16 mouse cellular contexts compared by ENCODE assay signal in genomic region chr17:83963561-83963960, GRCm38 (mm10).
DNase-seq lines count a peak whose midpoint lies in the region; ATAC-seq and TF ChIP-seq lines count a peak whose summit lies in the region.
"Had no signal": no experiment of that assay in that cellular context is flagged by ENCODE, and none has a peak within 500 bp of the region (broad histone marks: within the 10 kb centered on the region; RNA-seq: fewer than 3 reads in every experiment).

No protein-coding gene starts in this region.

- H3K9me3 ChIP-seq in heart, embryonic 10.5 days = 0 out of 2 replicates have a peak, but pooled peaks cover 4% of the 10 kb centered on the region
- H3K9me3 ChIP-seq in embryonic facial prominence, embryonic 12.5 days = no peaks in the 10 kb centered on the region
- H3K9me3 ChIP-seq in limb, embryonic 14.5 days (ENCODE audit: control insufficient read depth, low read length) = no peaks in the 10 kb centered on the region

- no peaks in the 10 kb centered on the region for H3K36me3 ChIP-seq in heart, embryonic 10.5 days
- no peaks in the 10 kb centered on the region for H3K36me3 ChIP-seq in heart, adult 2 months (ENCODE audit: control insufficient read depth, insufficient read depth, low read length)
- no peaks in the 10 kb centered on the region for H3K36me3 ChIP-seq in embryonic facial prominence, embryonic 12.5 days
- no peaks in the 10 kb centered on the region for H3K36me3 ChIP-seq in limb, embryonic 14.5 days (ENCODE audit: control insufficient read depth, insufficient read depth, low read length)

- intact Hi-C loops in heart, adult 2 months (cut with DNase I) = loop anchor here (5.0 kb wide), 1 partner anchor 101 kb away; no protein-coding TSS in a partner anchor

- peak overlapping the region; percentile 78 for H3K27ac ChIP-seq in heart, embryonic 10.5 days
- no peak overlapping the region for H3K27ac ChIP-seq in heart, adult 2 months
- peak overlapping the region; percentile 36; the same call in 1 of the 2 replicates for H3K27ac ChIP-seq in embryonic facial prominence, embryonic 12.5 days
- peak overlapping the region; percentile 92 for H3K27ac ChIP-seq in limb, embryonic 14.5 days (replicated peaks; ENCODE audit: low read depth, low read length)

- TF ChIP-seq CTCF in heart, adult 2 months (IDR thresholded peaks at IDR 0.05) = no peak

- H3K79me2 ChIP-seq in heart, adult 2 months (replicated peaks; ENCODE audit: control insufficient read depth, insufficient read depth, low read length) = no peaks in the 10 kb centered on the region

- TF ChIP-seq EP300 in heart, adult 2 months (IDR thresholded peaks at IDR 0.05; ENCODE audit: insufficient read depth, low read depth, low read length) = no peak

- H3K4me2 ChIP-seq in embryonic facial prominence, embryonic 12.5 days (replicated peaks) = no peak overlapping the region
- no peak overlapping the region for H3K4me2 ChIP-seq in limb, embryonic 14.5 days (replicated peaks; ENCODE audit: low read depth, low read length, severe bottlenecking)
- H3K4me2 ChIP-seq: heart, embryonic 11.5 days had no signal

- no peaks in the 10 kb centered on the region; the same call in 1 of the 2 replicates for H3K27me3 ChIP-seq in heart, embryonic 10.5 days (ENCODE audit: insufficient read depth, poor library complexity, severe bottlenecking)
- no peaks in the 10 kb centered on the region for H3K27me3 ChIP-seq in heart, adult 2 months (ENCODE audit: control insufficient read depth, insufficient read depth, low read length)
- H3K27me3 ChIP-seq in embryonic facial prominence, embryonic 12.5 days = no peaks in the 10 kb centered on the region
- no peaks in the 10 kb centered on the region for H3K27me3 ChIP-seq in limb, embryonic 14.5 days (ENCODE audit: control insufficient read depth, insufficient read depth, low read length)

- H3K4me3 ChIP-seq in heart, embryonic 10.5 days = no peak overlapping the region
- H3K4me3 ChIP-seq in heart, adult 2 months = no peak overlapping the region
- H3K4me3 ChIP-seq in embryonic facial prominence, embryonic 12.5 days = no peak overlapping the region
- no peak overlapping the region for H3K4me3 ChIP-seq in limb, embryonic 14.5 days (replicated peaks; ENCODE audit: low read length)

- TF ChIP-seq POLR2A in heart, adult 2 months (IDR thresholded peaks at IDR 0.05; ENCODE audit: insufficient read depth, low read depth, low read length) = no peak
- TF ChIP-seq POLR2A in limb, embryonic 14.5 days (IDR thresholded peaks at IDR 0.05; ENCODE audit: borderline replicate concordance, extremely low read depth, insufficient read depth, insufficient read length) = no peak

- no peak for ATAC-seq in embryonic facial prominence, embryonic 12.5 days (ENCODE audit: insufficient number of reproducible peaks, insufficient read depth, low FRiP score, low TSS enrichment)
- ATAC-seq in limb, embryonic 14.5 days (ENCODE audit: low FRiP score, low read depth) = no peak
- no peak for ATAC-seq in erythroblast, adult 5-6 weeks (replicated peaks; ENCODE audit: low FRiP score, poor library complexity, severe bottlenecking)
- ATAC-seq: hindbrain, embryonic 16.5 days had no signal

- H3K9ac ChIP-seq in heart, adult 2 months (ENCODE audit: low read depth, low read length) = no peak overlapping the region
- H3K9ac ChIP-seq in embryonic facial prominence, embryonic 12.5 days = no peak overlapping the region
- no peak overlapping the region for H3K9ac ChIP-seq in limb, embryonic 14.5 days (ENCODE audit: low read depth, low read length, severe bottlenecking)

- WGBS in heart, embryonic 10.5 days = 65% methylated on average over 8 of the region's 8 CpGs
- WGBS in heart, adult 2 months = 88% methylated on average over 8 of the region's 8 CpGs
- WGBS in embryonic facial prominence, embryonic 12.5 days = 67% methylated on average over 8 of the region's 8 CpGs
- WGBS in limb, embryonic 14.5 days = 62% methylated on average over 7 of the region's 8 CpGs

- H3K4me1 ChIP-seq in heart, embryonic 10.5 days = peaks cover 60% of the 10 kb centered on the region
- H3K4me1 ChIP-seq in heart, adult 2 months (ENCODE audit: control insufficient read depth, insufficient read depth, low read length) = peaks cover 18% of the 10 kb centered on the region
- peaks cover 47% of the 10 kb centered on the region for H3K4me1 ChIP-seq in embryonic facial prominence, embryonic 12.5 days
- peaks cover 38% of the 10 kb centered on the region for H3K4me1 ChIP-seq in limb, embryonic 14.5 days (ENCODE audit: control insufficient read depth, insufficient read depth, low read length)

- DNase-seq in heart, embryonic 10.5 days (ENCODE audit: low spot score) = no peak
- no peak for DNase-seq in heart, adult 2 months
- peak; percentile 20 for DNase-seq in 416B (ENCODE audit: low read depth)
- no peak for DNase-seq in limb, embryonic 14.5 days (ENCODE audit: low spot score)
- DNase-seq in cerebellum, postnatal 14 days = no peak
- no peak for DNase-seq in cerebellum, adult 9-10 months
- DNase-seq: gastrocnemius, postnatal 10 days; kidney, adult 2 months; layer of hippocampus, postnatal 36 days; lung, adult 2 months; lung, postnatal 36 days; thymus, adult 18-20 months had no signal
